23 mouse cellular contexts compared by ENCODE assay signal in genomic region chr4:64238196-64238740, GRCm38 (mm10).
DNase-seq lines count a peak whose midpoint lies in the region; ATAC-seq and TF ChIP-seq lines count a peak whose summit lies in the region.
"Had no signal": no experiment of that assay in that cellular context is flagged by ENCODE, and none has a peak within 500 bp of the region (broad histone marks: within the 10 kb centered on the region; RNA-seq: fewer than 3 reads in every experiment).

No protein-coding gene starts in this region.

- no peak overlapping the region for H3K27ac ChIP-seq in kidney, embryonic 14.5 days (ENCODE audit: low read depth, low read length)
- peak overlapping the region; percentile 32; the same call in 1 of the 2 replicates for H3K27ac ChIP-seq in embryonic fibroblast, embryonic 13.5 days (ENCODE audit: insufficient read depth, low read length)
- H3K27ac ChIP-seq in limb, embryonic 15.5 days: no peak overlapping the region
- H3K27ac ChIP-seq in hindbrain, embryonic 12.5 days: no peak overlapping the region
- H3K27ac ChIP-seq: embryonic facial prominence, embryonic 15.5 days; forebrain, embryonic 10.5 days; heart, embryonic 13.5 days; hindbrain, embryonic 15.5 days; liver, embryonic 12.5 days; midbrain, embryonic 15.5 days; neural tube, embryonic 15.5 days had no signal

- H3K27me3 ChIP-seq in kidney, embryonic 14.5 days (ENCODE audit: control insufficient read depth, insufficient read depth, low read length): no peaks in the 10 kb centered on the region
- no peaks in the 10 kb centered on the region for H3K27me3 ChIP-seq in C2C12 (ENCODE audit: control insufficient read depth, insufficient read depth, insufficient read length)
- no peaks in the 10 kb centered on the region for H3K27me3 ChIP-seq in limb, embryonic 15.5 days
- no peaks in the 10 kb centered on the region for H3K27me3 ChIP-seq in hindbrain, embryonic 12.5 days
- H3K27me3 ChIP-seq: CH12.LX; embryonic facial prominence, embryonic 15.5 days; heart, embryonic 13.5 days; hindbrain, embryonic 15.5 days; liver, embryonic 12.5 days; midbrain, embryonic 15.5 days; neural tube, embryonic 15.5 days had no signal

- peak; percentile 46 for ATAC-seq in kidney, embryonic 14.5 days (ENCODE audit: low FRiP score, low TSS enrichment)
- peak; percentile 14; the same call in 1 of the 2 replicates for ATAC-seq in limb, embryonic 15.5 days (ENCODE audit: insufficient number of reproducible peaks, low FRiP score, low TSS enrichment, low read depth)
- no peak for ATAC-seq in hindbrain, embryonic 12.5 days (ENCODE audit: low FRiP score)
- no peak for ATAC-seq in cerebellum, adult (ENCODE audit: insufficient number of reproducible peaks, low FRiP score, low TSS enrichment)
- ATAC-seq: liver, embryonic 12.5 days; lung, postnatal 0 days; midbrain, embryonic 15.5 days had no signal

- no peaks in the 10 kb centered on the region for H3K4me1 ChIP-seq in kidney, embryonic 14.5 days (ENCODE audit: control insufficient read depth, insufficient read depth, low read length)
- peaks cover 15% of the 10 kb centered on the region for H3K4me1 ChIP-seq in embryonic fibroblast, embryonic 13.5 days (ENCODE audit: control insufficient read depth, insufficient read depth, low read length)
- peaks cover 11% of the 10 kb centered on the region; the same call in 1 of the 2 replicates for H3K4me1 ChIP-seq in limb, embryonic 15.5 days
- no peaks in the 10 kb centered on the region for H3K4me1 ChIP-seq in hindbrain, embryonic 12.5 days
- H3K4me1 ChIP-seq: embryonic facial prominence, embryonic 15.5 days; forebrain, embryonic 10.5 days; heart, embryonic 13.5 days; hindbrain, embryonic 15.5 days; liver, embryonic 12.5 days; midbrain, embryonic 15.5 days; neural tube, embryonic 15.5 days had no signal

- peak overlapping the region; percentile 21 for H3ac ChIP-seq in C2C12 (ENCODE audit: control insufficient read depth, insufficient read length, low read depth)

- intact Hi-C loops in heart, postnatal 25 days (cut with DNase I): no loop called here

- H3K9ac ChIP-seq in kidney, embryonic 14.5 days (ENCODE audit: low read depth, low read length): no peak overlapping the region
- H3K9ac ChIP-seq in limb, embryonic 15.5 days: no peak overlapping the region
- no peak overlapping the region for H3K9ac ChIP-seq in hindbrain, embryonic 12.5 days
- H3K9ac ChIP-seq: embryonic facial prominence, embryonic 15.5 days; heart, embryonic 13.5 days; hindbrain, embryonic 15.5 days; liver, embryonic 12.5 days; midbrain, embryonic 15.5 days; neural tube, embryonic 15.5 days had no signal

- no peaks in the 10 kb centered on the region for H3K9me3 ChIP-seq in kidney, embryonic 14.5 days (ENCODE audit: control insufficient read depth, low read length)
- H3K9me3 ChIP-seq in limb, embryonic 15.5 days: no peaks in the 10 kb centered on the region
- H3K9me3 ChIP-seq in hindbrain, embryonic 12.5 days (replicated peaks): no peaks in the 10 kb centered on the region
- H3K9me3 ChIP-seq: embryonic facial prominence, embryonic 15.5 days; forebrain, embryonic 10.5 days; heart, embryonic 13.5 days; hindbrain, embryonic 15.5 days; liver, embryonic 12.5 days; midbrain, embryonic 15.5 days; neural tube, embryonic 15.5 days had no signal

- 14% methylated on average over 5 of the region's 5 CpGs for WGBS in kidney, embryonic 14.5 days
- WGBS in limb, embryonic 15.5 days: 25% methylated on average over 5 of the region's 5 CpGs
- WGBS in hindbrain, embryonic 12.5 days: 74% methylated on average over 5 of the region's 5 CpGs

- H3K4me2 ChIP-seq in kidney, embryonic 14.5 days (replicated peaks; ENCODE audit: low read depth, low read length): no peak overlapping the region
- H3K4me2 ChIP-seq in limb, embryonic 15.5 days: no peak overlapping the region
- H3K4me2 ChIP-seq in hindbrain, embryonic 12.5 days (replicated peaks): no peak overlapping the region
- H3K4me2 ChIP-seq: embryonic facial prominence, embryonic 15.5 days; heart, embryonic 13.5 days; hindbrain, embryonic 15.5 days; liver, embryonic 12.5 days; midbrain, embryonic 15.5 days; neural tube, embryonic 15.5 days had no signal

- no peaks in the 10 kb centered on the region for H3K36me3 ChIP-seq in kidney, embryonic 14.5 days (ENCODE audit: control insufficient read depth, insufficient read depth, low read length)
- no peaks in the 10 kb centered on the region for H3K36me3 ChIP-seq in C2C12 (ENCODE audit: control insufficient read depth, insufficient read depth)
- no peaks in the 10 kb centered on the region for H3K36me3 ChIP-seq in limb, embryonic 15.5 days
- no peaks in the 10 kb centered on the region for H3K36me3 ChIP-seq in hindbrain, embryonic 12.5 days
- H3K36me3 ChIP-seq: embryonic facial prominence, embryonic 15.5 days; forebrain, embryonic 10.5 days; heart, embryonic 13.5 days; hindbrain, embryonic 15.5 days; liver, embryonic 12.5 days; midbrain, embryonic 15.5 days; neural tube, embryonic 15.5 days had no signal

- H3K79me2 ChIP-seq in C2C12 (ENCODE audit: control insufficient read depth, insufficient read depth): no peaks in the 10 kb centered on the region

- H3K4me3 ChIP-seq in kidney, embryonic 14.5 days (ENCODE audit: low read length): no peak overlapping the region
- no peak overlapping the region for H3K4me3 ChIP-seq in C2C12 (ENCODE audit: insufficient read depth, poor library complexity, severe bottlenecking)
- H3K4me3 ChIP-seq in embryonic fibroblast, embryonic 13.5 days (ENCODE audit: insufficient read depth, low read length): no peak overlapping the region
- no peak overlapping the region for H3K4me3 ChIP-seq in limb, embryonic 15.5 days
- H3K4me3 ChIP-seq in hindbrain, embryonic 12.5 days: no peak overlapping the region
- H3K4me3 ChIP-seq: embryonic facial prominence, embryonic 15.5 days; forebrain, embryonic 10.5 days; heart, embryonic 13.5 days; hindbrain, embryonic 15.5 days; liver, embryonic 12.5 days; midbrain, embryonic 15.5 days; neural tube, embryonic 15.5 days had no signal

- TF ChIP-seq POLR2A in embryonic fibroblast, embryonic 13.5 days (IDR thresholded peaks at IDR 0.05; ENCODE audit: low read depth, low read length): no peak

- DNase-seq in kidney, postnatal 4 days: no peak
- no peak for DNase-seq in heart, postnatal 25 days (ENCODE audit: low spot score)
- DNase-seq: adrenal gland, postnatal 36 days; cerebellum, adult 8-10 months; heart, postnatal 36 days; kidney, adult 2 months; right cerebral cortex, postnatal 25 days; thymus, postnatal 14 days had no signal

- no peaks in the 10 kb centered on the region for H3K79me3 ChIP-seq in C2C12 (ENCODE audit: low read depth)

- TF ChIP-seq CTCF in C2C12 (IDR thresholded peaks at IDR 0.05; ENCODE audit: control insufficient read depth, insufficient read depth, insufficient read length): no peak
- no peak for TF ChIP-seq CTCF in embryonic fibroblast, embryonic 13.5 days (IDR thresholded peaks at IDR 0.05; ENCODE audit: borderline replicate concordance, insufficient read depth, low read length)

TF ChIP-seq in C2C12, 6 proteins besides CTCF, POLR2A, EP300 and RAD21:
- TF ChIP-seq MYOG (IDR thresholded peaks at IDR 0.05; ENCODE audit: control insufficient read depth, extremely low read depth, insufficient read length) (no peak), USF1 (IDR thresholded peaks at IDR 0.05; ENCODE audit: low read depth) (no peak), FOSL1 (IDR thresholded peaks at IDR 0.05; ENCODE audit: insufficient read depth, low read length, poor library complexity, severe bottlenecking) (no peak), CEBPB (IDR thresholded peaks at IDR 0.05; ENCODE audit: low read depth) (no peak), MYOD1 (IDR thresholded peaks at IDR 0.05; ENCODE audit: control insufficient read depth, insufficient read length, low read depth) (no peak)

Comparison
In these comparisons a context has a peak if more than half of its experiments do, and no peak if none do; other contexts are left out.
1. ATAC-seq: peak in kidney, embryonic 14.5 days (single experiment) and limb, embryonic 15.5 days (single experiment); none in hindbrain, embryonic 12.5 days (single experiment) and cerebellum, adult (single experiment).